Mouse (Mus musculus): ENCODE measurements around the gene Gstt1.

- TF ChIP-seq CTCF (IDR thresholded peaks at IDR 0.05; ENCODE audit: insufficient read depth, low read depth, low read length) (no peak), POLR2A (IDR thresholded peaks at IDR 0.05; ENCODE audit: insufficient read depth, low read depth, low read length) (no peak)
Observed at GRCm38 (mm10) chr10:75766856-75767255, 31.5 kb downstream of the Gstt1 start.
